25 mouse cellular contexts compared by ENCODE assay signal in genomic region chr1:90010077-90010476, GRCm38 (mm10). TPM values are rescaled to one million over a fixed set of nuclear protein-coding genes. Genes with fewer than 3 reads are reported as not detected.
"Had no signal": no experiment of that assay in that cellular context is flagged by ENCODE, and none has a peak within 500 bp of the region (broad histone marks: within the 10 kb centered on the region; RNA-seq: fewer than 3 reads in every experiment).

No protein-coding gene starts in this region.

- H3K27me3 ChIP-seq: embryonic facial prominence, embryonic 15.5 days; forebrain, embryonic 15.5 days had no signal

- H3K9me3 ChIP-seq: embryonic facial prominence, embryonic 12.5 days; embryonic facial prominence, embryonic 13.5 days; embryonic facial prominence, embryonic 15.5 days; forebrain, embryonic 10.5 days; forebrain, embryonic 12.5 days; forebrain, embryonic 13.5 days; forebrain, embryonic 15.5 days had no signal

- H3K4me1 ChIP-seq: embryonic facial prominence, embryonic 10.5 days; embryonic facial prominence, embryonic 12.5 days; embryonic facial prominence, embryonic 13.5 days; embryonic facial prominence, embryonic 15.5 days; forebrain, embryonic 10.5 days; forebrain, embryonic 12.5 days had no signal

- H3K27ac ChIP-seq: embryonic facial prominence, embryonic 10.5 days; embryonic facial prominence, embryonic 12.5 days; embryonic facial prominence, embryonic 13.5 days; embryonic facial prominence, embryonic 15.5 days; forebrain, embryonic 10.5 days; forebrain, embryonic 12.5 days; forebrain, embryonic 13.5 days; forebrain, embryonic 15.5 days; gastrocnemius, adult 2 months; heart, adult 2 months had no signal

- H3K4me2 ChIP-seq: embryonic facial prominence, embryonic 12.5 days; embryonic facial prominence, embryonic 13.5 days; embryonic facial prominence, embryonic 15.5 days; forebrain, embryonic 12.5 days; forebrain, embryonic 13.5 days; forebrain, embryonic 15.5 days had no signal

- H3K36me3 ChIP-seq: embryonic facial prominence, embryonic 10.5 days; embryonic facial prominence, embryonic 12.5 days; embryonic facial prominence, embryonic 13.5 days; embryonic facial prominence, embryonic 15.5 days; forebrain, embryonic 10.5 days; forebrain, embryonic 12.5 days; forebrain, embryonic 15.5 days had no signal

- H3K9ac ChIP-seq: embryonic facial prominence, embryonic 12.5 days; embryonic facial prominence, embryonic 13.5 days; embryonic facial prominence, embryonic 15.5 days; forebrain, embryonic 12.5 days; forebrain, embryonic 13.5 days; forebrain, embryonic 15.5 days; forebrain, postnatal 0 days had no signal

- DNase-seq: cerebellum, adult 9-11 months; cerebellum, postnatal 10 days; cerebellum, postnatal 14 days; cerebellum, postnatal 25 days; cerebellum, postnatal 36 days; embryo, embryonic 11 days; forebrain, postnatal 0 days; gastrocnemius, adult 2 months; gastrocnemius, postnatal 10 days; gastrocnemius, postnatal 14 days; gastrocnemius, postnatal 25 days; gastrocnemius, postnatal 36 days; heart, adult 18-20 months; heart, adult 2 months had no signal

- H3K4me3 ChIP-seq: embryonic facial prominence, embryonic 10.5 days; embryonic facial prominence, embryonic 12.5 days; embryonic facial prominence, embryonic 13.5 days; embryonic facial prominence, embryonic 15.5 days; erythroblast, embryonic 14.5 days; forebrain, embryonic 10.5 days; forebrain, embryonic 12.5 days; forebrain, embryonic 13.5 days; forebrain, embryonic 15.5 days; gastrocnemius, adult 2 months; heart, adult 2 months had no signal

RNA-seq across cellular contexts. Expression of gene Asb18, which starts 4.4 kb away (rescaled TPM):
- polyA plus RNA-seq: embryonic facial prominence, embryonic 11.5 days; embryonic facial prominence, embryonic 13.5 days; erythroblast, embryonic 14.5 days; forebrain, embryonic 10.5 days; forebrain, embryonic 11.5 days had no signal
